Mouse (Mus musculus) liver, postnatal 0 days (tissue): ENCODE measurements around the gene Olfr373. TPM values are rescaled to one million over a fixed set of nuclear protein-coding genes. Genes with fewer than 3 reads are reported as not detected.

Experiments used
- ATAC-seq: fragments of 200-750 bp; cut with Nextera tagmentation; 2 replicates; pipeline ENCODE4 v1.8.0; 2017; ENCODE audit warnings: mild to moderate bottlenecking, moderate library complexity
- DNase-seq: peaks from one replicate; pipeline ENCODE4 v3.0.0-alpha.2; 2016
- H3K27ac ChIP-seq: fragments of 300-500 bp; sonication (generic); 2 replicates; pipeline ENCODE4 v1.5.1; 2014; ENCODE audit warnings: antibody characterized with exemption, moderate library complexity, mild to moderate bottlenecking, low read depth
- H3K27me3 ChIP-seq: fragments of 300-500 bp; sonication (generic); 2 replicates; pipeline ENCODE4 v1.6.1; 2014; ENCODE audit warnings: low read length, control low read depth, mixed read lengths; ENCODE audit not compliant: insufficient read depth
- H3K36me3 ChIP-seq: fragments of 300-500 bp; sonication (generic); replicated peaks from 2 replicates; pipeline ENCODE4 v1.6.1; 2014; ENCODE audit warnings: mild to moderate bottlenecking, control low read depth, low read length, moderate library complexity, mixed read lengths; ENCODE audit not compliant: insufficient read depth
- H3K4me1 ChIP-seq: fragments of 300-500 bp; sonication (generic); 2 replicates; pipeline ENCODE4 v1.6.1; 2014; ENCODE audit warnings: antibody characterized with exemption, mild to moderate bottlenecking, control low read depth; ENCODE audit not compliant: insufficient read depth
- H3K4me2 ChIP-seq: fragments of 300-500 bp; sonication (generic); 2 replicates; pipeline ENCODE4 v1.6.1; 2014; ENCODE audit warnings: low read depth, mild to moderate bottlenecking, low read length, moderate library complexity, mixed read lengths
- H3K4me3 ChIP-seq: fragments of 300-500 bp; sonication (generic); 2 replicates; pipeline ENCODE4 v1.5.1; 2014; ENCODE audit warnings: low read depth, low read length
- H3K9ac ChIP-seq: fragments of 300-500 bp; sonication (generic); replicated peaks from 2 replicates; pipeline ENCODE4 v1.6.1; 2014; ENCODE audit warnings: mild to moderate bottlenecking, moderate library complexity
- H3K9me3 ChIP-seq: fragments of 300-500 bp; sonication (generic); 2 replicates; pipeline ENCODE4 v1.6.1; 2016; ENCODE audit warnings: mild to moderate bottlenecking, control low read depth, low read length, mixed read lengths
- CTCF ChIP-seq: sonication (generic); IDR thresholded peaks from 2 replicates; pipeline ENCODE4 v1.5.1; 2016; ENCODE audit warnings: antibody characterized with exemption, low read depth
- EP300 ChIP-seq: IDR thresholded peaks from 2 replicates; pipeline ENCODE4 v1.6.1; 2016; ENCODE audit warnings: antibody characterized with exemption, low read depth, mild to moderate bottlenecking
- WGBS: fragments of 180-500 bp; shearing (Covaris S2); extraction: QIAGEN DNeasy Blood & Tissue Kit; methylation state at CpG from one replicate; pipeline ENCODE4 v1.1.7; 2014; ENCODE audit not compliant: insufficient replicate concordance; 5-methylcytosine and 5-hydroxymethylcytosine counted together
- polyA plus RNA-seq: library from polyadenylated mRNA; unstranded; fragments of >200 nt; fragmentation: Nextera tagmentation; extraction: Ambion mirVana; gene quantifications from 2 replicates; pipeline ENCODE4 v1.2.1, GENCODE M21; 2015

Gene Olfr373
- polyA plus RNA-seq, 1 experiment from 2014 or later = not detected

- H3K9me3 ChIP-seq = no peaks in the 10 kb centered on the region
- H3K4me2 ChIP-seq = no peak overlapping the region
- H3K27me3 ChIP-seq = 0 out of 2 replicates have a peak, but pooled peaks cover 9% of the 10 kb centered on the region
- TF ChIP-seq CTCF (no peak), EP300 (no peak)
- 86% methylated on average over 5 of the region's 5 CpGs for WGBS
- ATAC-seq (no peak), DNase-seq (no peak)
- no peak overlapping the region for H3K27ac ChIP-seq
- no peak overlapping the region for H3K4me3 ChIP-seq
- no peak overlapping the region for H3K9ac ChIP-seq
- peaks cover 30% of the 10 kb centered on the region for H3K36me3 ChIP-seq
- H3K4me1 ChIP-seq = peaks cover 15% of the 10 kb centered on the region
These were observed 55.5 kb downstream of the Olfr373 start for GRCm38 (mm10) chr8:72138456-72138855.

GRCm38 (mm10) chr8:72143256-72143824, 60.4 kb downstream of the Olfr373 start:
- no peak overlapping the region for H3K9ac ChIP-seq
- no peaks in the 10 kb centered on the region for H3K9me3 ChIP-seq
- H3K27ac ChIP-seq = no peak overlapping the region
- 69% methylated on average over 13 of the region's 13 CpGs for WGBS
- no peak overlapping the region for H3K4me2 ChIP-seq
- H3K4me1 ChIP-seq = peaks cover 15% of the 10 kb centered on the region
- no peaks in the 10 kb centered on the region for H3K27me3 ChIP-seq
- ATAC-seq = no peak
- DNase-seq = no peak
- H3K36me3 ChIP-seq = peaks cover 61% of the 10 kb centered on the region
- no peak overlapping the region for H3K4me3 ChIP-seq
- TF ChIP-seq CTCF = no peak
- TF ChIP-seq EP300 = no peak

- no peak overlapping the region for H3K9ac ChIP-seq
- DNase-seq = no peak
- H3K9me3 ChIP-seq = no peaks in the 10 kb centered on the region
- H3K4me1 ChIP-seq = peaks cover 15% of the 10 kb centered on the region
- WGBS = 63% methylated on average over 5 of the region's 5 CpGs
- no peak for ATAC-seq
- peaks cover 59% of the 10 kb centered on the region for H3K36me3 ChIP-seq
- H3K4me2 ChIP-seq = no peak overlapping the region
- TF ChIP-seq CTCF = no peak
- TF ChIP-seq EP300 = no peak
- no peaks in the 10 kb centered on the region for H3K27me3 ChIP-seq
- H3K27ac ChIP-seq = peak overlapping the region; percentile 46; the same call in 1 of the 2 replicates
- H3K4me3 ChIP-seq = no peak overlapping the region
These were observed 61.5 kb downstream of the Olfr373 start for GRCm38 (mm10) chr8:72144345-72144975.

- WGBS = 70% methylated on average over 3 of the region's 3 CpGs
- no peak for TF ChIP-seq EP300
- no peak for TF ChIP-seq CTCF
- no peak for DNase-seq
- H3K4me2 ChIP-seq = no peak overlapping the region
- no peaks in the 10 kb centered on the region for H3K9me3 ChIP-seq
- H3K4me3 ChIP-seq = no peak overlapping the region
- no peak overlapping the region for H3K9ac ChIP-seq
- no peaks in the 10 kb centered on the region for H3K27me3 ChIP-seq
- ATAC-seq = peak; percentile 39; the same call in 1 of the 2 replicates
- peak overlapping the region; percentile 56; the same call in 1 of the 2 replicates for H3K27ac ChIP-seq
- peaks cover 63% of the 10 kb centered on the region for H3K36me3 ChIP-seq
- peaks cover 15% of the 10 kb centered on the region for H3K4me1 ChIP-seq
These were observed 62.5 kb downstream of the Olfr373 start for GRCm38 (mm10) chr8:72145511-72145910.

GRCm38 (mm10) chr8:72146056-72146455, 63.1 kb downstream of the Olfr373 start:
- Histone ChIP-seq H3K9ac (no peak overlapping the region), H3K27ac (peak overlapping the region; percentile 56; the same call in 1 of the 2 replicates), H3K4me1 (peaks cover 15% of the 10 kb centered on the region), H3K36me3 (peaks cover 64% of the 10 kb centered on the region), H3K27me3 (no peaks in the 10 kb centered on the region), H3K4me3 (no peak overlapping the region), H3K9me3 (no peaks in the 10 kb centered on the region), H3K4me2 (no peak overlapping the region)
- ATAC-seq (peak; percentile 89), DNase-seq (peak; percentile 80)
- no peak for TF ChIP-seq CTCF
- TF ChIP-seq EP300 = peak; percentile 55; the same call in 1 of the 2 replicates
- 50% methylated on average over 1 of the region's 1 CpGs for WGBS

- H3K4me3 ChIP-seq = no peak overlapping the region
- WGBS = 77% methylated on average over 3 of the region's 3 CpGs
- TF ChIP-seq CTCF (no peak), EP300 (no peak)
- H3K27ac ChIP-seq = no peak overlapping the region
- H3K4me2 ChIP-seq = no peak overlapping the region
- no peak overlapping the region for H3K9ac ChIP-seq
- peaks cover 66% of the 10 kb centered on the region for H3K36me3 ChIP-seq
- ATAC-seq = no peak
- no peaks in the 10 kb centered on the region for H3K9me3 ChIP-seq
- no peaks in the 10 kb centered on the region for H3K27me3 ChIP-seq
- peaks cover 15% of the 10 kb centered on the region for H3K4me1 ChIP-seq
- no peak for DNase-seq
These were observed 63.6 kb downstream of the Olfr373 start for GRCm38 (mm10) chr8:72146556-72146955.
